Mouse (Mus musculus) activated CD4-positive, CD25-positive, alpha-beta regulatory T cell, adult 4 months (primary cell): Measurements from ENCODE around the gene Gm20538. TPM values are rescaled to one million over a fixed set of nuclear protein-coding genes. Genes with fewer than 3 reads are reported as not detected.

Source experiments
- polyA plus RNA-seq, 2 experiments: library from polyadenylated mRNA; unstranded; fragments of 100-300 nt; shearing (Covaris generic); gene quantifications; one replicate each; pipeline ENCODE4 v1.2.1; 2017

The Gm20538 gene
- polyA plus RNA-seq, 2 experiments from 2014 or later = 2.1 TPM; not detected in 1

Other genes starting within 250 kb of the Gm20538 start
- under 1 TPM; 0.60 to 0.69 TPM for gene Scd4, start 219.7 kb downstream of the Gm20538 start, polyA plus RNA-seq
- gene Scd1, start 145.0 kb downstream of the Gm20538 start, polyA plus RNA-seq = 1 to 10 TPM in 1 of 2 experiments, not detected in 1; 3.2 TPM
- gene Wnt8b, start 59.4 kb downstream of the Gm20538 start, polyA plus RNA-seq = not detected
- 1 to 10 TPM in 1 of 2 experiments, under 1 TPM in 1; 0.62 to 1.5 TPM for gene Sec31b, start 7.0 kb downstream of the Gm20538 start, polyA plus RNA-seq
- gene Ndufb8, start 2.6 kb upstream of the Gm20538 start, polyA plus RNA-seq = 100 to 1,000 TPM; 300 to 321 TPM
- 10 to 100 TPM; 18.8 to 23.4 TPM for gene Hif1an, start 10.0 kb upstream of the Gm20538 start, polyA plus RNA-seq
- not detected for gene Pax2, start 203.2 kb upstream of the Gm20538 start, polyA plus RNA-seq